Mouse (Mus musculus): ENCODE measurements around the gene Cadps2. TPM values are rescaled to one million over a fixed set of nuclear protein-coding genes. Genes with fewer than 3 reads are reported as not detected.

Gene Cadps2
- polyA plus RNA-seq, 1 experiment from 2014 or later: 4.3 TPM

Other genes with a start within 250 kb of the Cadps2 start
- not detected in 2 replicates for gene Rnf133, start 189.1 kb downstream of the Cadps2 start, polyA plus RNA-seq (2016; fragmentation: Nextera tagmentation; extraction: Ambion mirVana)
- gene Rnf148, start 184.3 kb downstream of the Cadps2 start, polyA plus RNA-seq (2016; fragmentation: Nextera tagmentation; extraction: Ambion mirVana): not detected in 2 replicates
- gene Tas2r118, start 130.6 kb upstream of the Cadps2 start, polyA plus RNA-seq (2016; fragmentation: Nextera tagmentation; extraction: Ambion mirVana): not detected in 2 replicates